28 mouse cellular contexts compared by ENCODE assay signal in the genomic region with DNA sequence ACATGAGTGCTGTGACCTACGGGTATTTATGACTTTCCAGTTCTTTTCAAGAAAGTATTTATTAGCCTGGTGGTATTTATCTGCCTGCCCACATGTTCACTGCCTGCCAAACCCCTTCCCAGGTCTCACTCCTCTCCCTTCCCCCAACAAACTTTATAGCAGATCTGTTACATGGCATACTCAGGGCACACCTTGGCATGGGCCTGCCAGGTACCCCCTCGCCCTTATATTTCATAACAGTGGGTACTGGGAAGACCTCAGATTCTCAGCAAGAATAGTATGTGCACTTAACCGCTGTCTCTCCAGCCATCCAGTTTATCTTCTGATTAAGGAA. TPM values are rescaled to one million over a fixed set of nuclear protein-coding genes. Genes with fewer than 3 reads are reported as not detected.
DNase-seq lines count a peak whose midpoint lies in the region; ATAC-seq and TF ChIP-seq lines count a peak whose summit lies in the region.
"Had no signal": no experiment of that assay in that cellular context is flagged by ENCODE, and none has a peak within 500 bp of the region (broad histone marks: within the 10 kb centered on the region; RNA-seq: fewer than 3 reads in every experiment).

No protein-coding gene starts in this region.

- H3K9ac ChIP-seq in forebrain, embryonic 11.5 days (ENCODE audit: low read length) = no peak overlapping the region
- no peak overlapping the region for H3K9ac ChIP-seq in forebrain, embryonic 12.5 days
- no peak overlapping the region for H3K9ac ChIP-seq in kidney, postnatal 0 days (ENCODE audit: low read depth, low read length)
- H3K9ac ChIP-seq in midbrain, embryonic 15.5 days = no peak overlapping the region
- H3K9ac ChIP-seq in midbrain, postnatal 0 days (replicated peaks; ENCODE audit: low read length, poor library complexity, severe bottlenecking) = no peak overlapping the region
- H3K9ac ChIP-seq: embryonic facial prominence, embryonic 13.5 days; embryonic facial prominence, embryonic 15.5 days had no signal

- H3K4me3 ChIP-seq in forebrain, embryonic 11.5 days (ENCODE audit: low read depth, low read length) = no peak overlapping the region
- H3K4me3 ChIP-seq in forebrain, embryonic 12.5 days (replicated peaks) = no peak overlapping the region
- H3K4me3 ChIP-seq in kidney, postnatal 0 days (replicated peaks; ENCODE audit: low read depth, low read length) = no peak overlapping the region
- H3K4me3 ChIP-seq in midbrain, embryonic 15.5 days = no peak overlapping the region
- H3K4me3 ChIP-seq in midbrain, postnatal 0 days (ENCODE audit: low read depth, low read length) = no peak overlapping the region
- H3K4me3 ChIP-seq: embryonic facial prominence, embryonic 13.5 days; embryonic facial prominence, embryonic 15.5 days; erythroblast, embryonic 14.5 days; forebrain, embryonic 10.5 days had no signal

- H3K36me3 ChIP-seq in forebrain, embryonic 11.5 days (ENCODE audit: control insufficient read depth, insufficient read depth, low read length) = no peaks in the 10 kb centered on the region
- H3K36me3 ChIP-seq in forebrain, embryonic 12.5 days (replicated peaks) = no peaks in the 10 kb centered on the region
- peaks cover 6% of the 10 kb centered on the region; the same call in 1 of the 2 replicates for H3K36me3 ChIP-seq in kidney, postnatal 0 days (ENCODE audit: insufficient read depth, low read length)
- no peaks in the 10 kb centered on the region for H3K36me3 ChIP-seq in midbrain, embryonic 15.5 days (replicated peaks)
- H3K36me3 ChIP-seq in midbrain, postnatal 0 days (ENCODE audit: insufficient read depth, low read length) = no peaks in the 10 kb centered on the region
- H3K36me3 ChIP-seq: embryonic facial prominence, embryonic 13.5 days; embryonic facial prominence, embryonic 15.5 days; forebrain, embryonic 10.5 days had no signal

- H3K4me1 ChIP-seq in forebrain, embryonic 11.5 days (replicated peaks; ENCODE audit: control insufficient read depth, insufficient read depth, low read length) = no peaks in the 10 kb centered on the region
- H3K4me1 ChIP-seq in forebrain, embryonic 12.5 days = no peaks in the 10 kb centered on the region
- no peaks in the 10 kb centered on the region for H3K4me1 ChIP-seq in kidney, postnatal 0 days (replicated peaks; ENCODE audit: insufficient read depth, low read length)
- H3K4me1 ChIP-seq in midbrain, embryonic 15.5 days = no peaks in the 10 kb centered on the region
- no peaks in the 10 kb centered on the region for H3K4me1 ChIP-seq in midbrain, postnatal 0 days (ENCODE audit: insufficient read depth, low read length)
- H3K4me1 ChIP-seq: embryonic facial prominence, embryonic 13.5 days; embryonic facial prominence, embryonic 15.5 days; forebrain, embryonic 10.5 days had no signal

- no peak for ATAC-seq in forebrain, embryonic 11.5 days (replicated peaks; ENCODE audit: low FRiP score)
- no peak for ATAC-seq in forebrain, embryonic 12.5 days (ENCODE audit: low FRiP score)
- ATAC-seq in kidney, postnatal 0 days (replicated peaks; ENCODE audit: low FRiP score, low read depth) = peak; percentile 29; the same call in 1 of the 2 replicates
- 0 out of 2 replicates have a peak, but pooled peaks have one; percentile 52 for ATAC-seq in midbrain, embryonic 15.5 days (replicated peaks)
- ATAC-seq in midbrain, postnatal 0 days (ENCODE audit: low FRiP score) = no peak
- ATAC-seq: activated CD4-positive, CD25-positive, alpha-beta regulatory T cell, adult 4 months; CD4-positive, CD25-positive, alpha-beta regulatory T cell, adult 4 months; forebrain, embryonic 14.5 days; forebrain, embryonic 16.5 days; Patski had no signal

- H3K4me2 ChIP-seq in forebrain, embryonic 11.5 days (ENCODE audit: low read depth, low read length, severe bottlenecking) = no peak overlapping the region
- H3K4me2 ChIP-seq in forebrain, embryonic 12.5 days = no peak overlapping the region
- H3K4me2 ChIP-seq in kidney, postnatal 0 days (ENCODE audit: low read length) = no peak overlapping the region
- no peak overlapping the region for H3K4me2 ChIP-seq in midbrain, embryonic 15.5 days
- H3K4me2 ChIP-seq in midbrain, postnatal 0 days (ENCODE audit: low read depth, low read length, poor library complexity, severe bottlenecking) = no peak overlapping the region
- H3K4me2 ChIP-seq: embryonic facial prominence, embryonic 13.5 days; embryonic facial prominence, embryonic 15.5 days had no signal

- WGBS in forebrain, embryonic 11.5 days = 94% methylated on average over 3 of the region's 3 CpGs
- WGBS in forebrain, embryonic 12.5 days = 84% methylated on average over 3 of the region's 3 CpGs
- WGBS in kidney, postnatal 0 days = 71% methylated on average over 3 of the region's 3 CpGs
- WGBS in midbrain, embryonic 15.5 days = 96% methylated on average over 3 of the region's 3 CpGs
- 87% methylated on average over 3 of the region's 3 CpGs for WGBS in midbrain, postnatal 0 days

- DNase-seq in forebrain, embryonic 11.5 days (ENCODE audit: low spot score) = peak; percentile 36
- DNase-seq in kidney, postnatal 0 days (ENCODE audit: low spot score) = no peak
- no peak for DNase-seq in kidney, adult 8-10 months
- DNase-seq in midbrain, postnatal 0 days (ENCODE audit: low spot score) = no peak
- DNase-seq: adrenal gland, adult 8-10 months; adrenal gland, postnatal 14 days; B cell, adult 2 months; cerebellum, adult 11 months; cerebellum, adult 18-20 months; cerebellum, adult 8-10 months; cerebellum, adult 9-11 months; cerebellum, postnatal 14 days; cerebellum, postnatal 36 days; embryo, embryonic 11 days had no signal

- H3K27ac ChIP-seq in forebrain, embryonic 11.5 days (ENCODE audit: low read depth, low read length) = no peak overlapping the region
- H3K27ac ChIP-seq in forebrain, embryonic 12.5 days = no peak overlapping the region
- peak overlapping the region; percentile 60; the same call in 1 of the 2 replicates for H3K27ac ChIP-seq in kidney, postnatal 0 days
- no peak overlapping the region for H3K27ac ChIP-seq in midbrain, embryonic 15.5 days
- no peak overlapping the region for H3K27ac ChIP-seq in midbrain, postnatal 0 days (ENCODE audit: low read depth, low read length)
- H3K27ac ChIP-seq: embryonic facial prominence, embryonic 13.5 days; embryonic facial prominence, embryonic 15.5 days; forebrain, embryonic 10.5 days had no signal

- no peaks in the 10 kb centered on the region for H3K9me3 ChIP-seq in forebrain, embryonic 11.5 days (ENCODE audit: control insufficient read depth, low read length)
- no peaks in the 10 kb centered on the region for H3K9me3 ChIP-seq in forebrain, embryonic 12.5 days
- no peaks in the 10 kb centered on the region for H3K9me3 ChIP-seq in kidney, postnatal 0 days (replicated peaks; ENCODE audit: low read length)
- H3K9me3 ChIP-seq in midbrain, embryonic 15.5 days = no peaks in the 10 kb centered on the region
- no peaks in the 10 kb centered on the region for H3K9me3 ChIP-seq in midbrain, postnatal 0 days (ENCODE audit: low read length)
- H3K9me3 ChIP-seq: embryonic facial prominence, embryonic 13.5 days; embryonic facial prominence, embryonic 15.5 days; forebrain, embryonic 10.5 days; G1E had no signal

- no peaks in the 10 kb centered on the region for H3K27me3 ChIP-seq in forebrain, embryonic 11.5 days (ENCODE audit: control insufficient read depth, insufficient read depth, low read length)
- H3K27me3 ChIP-seq in forebrain, embryonic 12.5 days = no peaks in the 10 kb centered on the region
- no peaks in the 10 kb centered on the region for H3K27me3 ChIP-seq in kidney, postnatal 0 days (ENCODE audit: insufficient read depth, low read length)
- no peaks in the 10 kb centered on the region for H3K27me3 ChIP-seq in midbrain, embryonic 15.5 days (replicated peaks)
- no peaks in the 10 kb centered on the region for H3K27me3 ChIP-seq in midbrain, postnatal 0 days (ENCODE audit: insufficient read depth, low read length)
- H3K27me3 ChIP-seq: CH12.LX; embryonic facial prominence, embryonic 13.5 days; embryonic facial prominence, embryonic 15.5 days; Patski had no signal

- no peak for TF ChIP-seq CTCF in kidney, postnatal 0 days (IDR thresholded peaks at IDR 0.05; ENCODE audit: low read depth)
- no peak for TF ChIP-seq CTCF in midbrain, postnatal 0 days (IDR thresholded peaks at IDR 0.05)

RNA-seq across cellular contexts. Expression of a gene that starts 21.3 kb away (rescaled TPM):
- 2.7 and 4.1 TPM in 2 replicates for polyA plus RNA-seq in forebrain, embryonic 11.5 days (2014; fragmentation: Nextera tagmentation; extraction: Ambion mirVana)
- polyA plus RNA-seq in forebrain, embryonic 12.5 days (2016; fragmentation: Nextera tagmentation; extraction: Ambion mirVana) = 2.0 and 2.5 TPM in 2 replicates
- 17.0 TPM in 2 replicates for polyA plus RNA-seq in kidney, postnatal 0 days (2015; fragmentation: Nextera tagmentation; extraction: Ambion mirVana)
- 2.3 and 2.7 TPM in 2 replicates for polyA plus RNA-seq in midbrain, embryonic 15.5 days (2015; fragmentation: Nextera tagmentation; extraction: Ambion mirVana)
- 1.4 and 3.4 TPM in 2 replicates for total RNA-seq in midbrain, postnatal 0 days (2014; rRNA removed)
- polyA plus RNA-seq in midbrain, postnatal 0 days (2015; fragmentation: Nextera tagmentation; extraction: Ambion mirVana) = 2.1 and 2.3 TPM in 2 replicates
- polyA plus RNA-seq: erythroblast, embryonic 14.5 days had no signal

RNA-seq across cellular contexts. Expression of a gene that starts 43.0 kb away (rescaled TPM):
- 2.6 and 2.9 TPM in 2 replicates for polyA plus RNA-seq in forebrain, embryonic 11.5 days (2014; fragmentation: Nextera tagmentation; extraction: Ambion mirVana)
- polyA plus RNA-seq in forebrain, embryonic 12.5 days (2016; fragmentation: Nextera tagmentation; extraction: Ambion mirVana) = 2.9 and 3.4 TPM in 2 replicates
- polyA plus RNA-seq in kidney, postnatal 0 days (2015; fragmentation: Nextera tagmentation; extraction: Ambion mirVana) = 35.3 and 37.8 TPM in 2 replicates
- 7.4 and 8.6 TPM in 2 replicates for polyA plus RNA-seq in midbrain, embryonic 15.5 days (2015; fragmentation: Nextera tagmentation; extraction: Ambion mirVana)
- total RNA-seq in midbrain, postnatal 0 days (2014; rRNA removed) = 12.4 and 12.7 TPM in 2 replicates
- polyA plus RNA-seq in midbrain, postnatal 0 days (2015; fragmentation: Nextera tagmentation; extraction: Ambion mirVana) = 9.0 and 9.7 TPM in 2 replicates
- total RNA-seq: common myeloid progenitor, adult 5-6 weeks had no signal
- polyA plus RNA-seq: erythroblast, embryonic 14.5 days; G1E had no signal

RNA-seq across cellular contexts. Expression of a gene that starts 55.3 kb away (rescaled TPM):
- 344 and 354 TPM in 2 replicates for polyA plus RNA-seq in forebrain, embryonic 11.5 days (2014; fragmentation: Nextera tagmentation; extraction: Ambion mirVana)
- polyA plus RNA-seq in forebrain, embryonic 12.5 days (2016; fragmentation: Nextera tagmentation; extraction: Ambion mirVana) = 313 and 315 TPM in 2 replicates
- polyA plus RNA-seq in kidney, postnatal 0 days (2015; fragmentation: Nextera tagmentation; extraction: Ambion mirVana) = 257 TPM in 2 replicates
- 299 and 307 TPM in 2 replicates for polyA plus RNA-seq in midbrain, embryonic 15.5 days (2015; fragmentation: Nextera tagmentation; extraction: Ambion mirVana)
- 136 and 141 TPM in 2 replicates for total RNA-seq in midbrain, postnatal 0 days (2014; rRNA removed)
- 317 and 334 TPM in 2 replicates for polyA plus RNA-seq in midbrain, postnatal 0 days (2015; fragmentation: Nextera tagmentation; extraction: Ambion mirVana)

RNA-seq across cellular contexts. Expression of a gene that starts 55.3 kb away (rescaled TPM):
- polyA plus RNA-seq in forebrain, embryonic 11.5 days (2014; fragmentation: Nextera tagmentation; extraction: Ambion mirVana) = 24.9 and 26.4 TPM in 2 replicates
- 24.6 and 24.7 TPM in 2 replicates for polyA plus RNA-seq in forebrain, embryonic 12.5 days (2016; fragmentation: Nextera tagmentation; extraction: Ambion mirVana)
- 18.6 and 19.7 TPM in 2 replicates for polyA plus RNA-seq in kidney, postnatal 0 days (2015; fragmentation: Nextera tagmentation; extraction: Ambion mirVana)
- 17.0 and 17.1 TPM in 2 replicates for polyA plus RNA-seq in midbrain, embryonic 15.5 days (2015; fragmentation: Nextera tagmentation; extraction: Ambion mirVana)
- 13.5 and 17.7 TPM in 2 replicates for total RNA-seq in midbrain, postnatal 0 days (2014; rRNA removed)
- polyA plus RNA-seq in midbrain, postnatal 0 days (2015; fragmentation: Nextera tagmentation; extraction: Ambion mirVana) = 12.3 and 14.0 TPM in 2 replicates

RNA-seq across cellular contexts. Expression of a gene that starts 55.9 kb away (rescaled TPM):
- 22.4 and 22.6 TPM in 2 replicates for polyA plus RNA-seq in forebrain, embryonic 11.5 days (2014; fragmentation: Nextera tagmentation; extraction: Ambion mirVana)
- 24.0 and 29.3 TPM in 2 replicates for polyA plus RNA-seq in forebrain, embryonic 12.5 days (2016; fragmentation: Nextera tagmentation; extraction: Ambion mirVana)
- polyA plus RNA-seq in kidney, postnatal 0 days (2015; fragmentation: Nextera tagmentation; extraction: Ambion mirVana) = 17.0 and 17.4 TPM in 2 replicates
- 25.1 and 30.6 TPM in 2 replicates for polyA plus RNA-seq in midbrain, embryonic 15.5 days (2015; fragmentation: Nextera tagmentation; extraction: Ambion mirVana)
- total RNA-seq in midbrain, postnatal 0 days (2014; rRNA removed) = 41.5 and 58.3 TPM in 2 replicates
- 45.9 and 51.3 TPM in 2 replicates for polyA plus RNA-seq in midbrain, postnatal 0 days (2015; fragmentation: Nextera tagmentation; extraction: Ambion mirVana)

Comparison
In these comparisons a context has a peak if more than half of its experiments do, and no peak if none do; other contexts are left out.
1. ATAC-seq: peak in kidney, postnatal 0 days (single experiment) and midbrain, embryonic 15.5 days (single experiment); none in forebrain, embryonic 11.5 days (single experiment), forebrain, embryonic 12.5 days (single experiment) and midbrain, postnatal 0 days (single experiment).